Mouse (Mus musculus) T-helper 1 cell (primary cell): ENCODE results near the gene Tom1.

Experiments used
- in situ Hi-C: fragments of 300-600 bp; cut with MboI, MseI; formaldehyde crosslinking; loops from one replicate; pipeline ENCODE4 v1.15.1; 2025; ENCODE audit warnings: high pct_unique_total_duplicates

Gene Tom1

DNA sequence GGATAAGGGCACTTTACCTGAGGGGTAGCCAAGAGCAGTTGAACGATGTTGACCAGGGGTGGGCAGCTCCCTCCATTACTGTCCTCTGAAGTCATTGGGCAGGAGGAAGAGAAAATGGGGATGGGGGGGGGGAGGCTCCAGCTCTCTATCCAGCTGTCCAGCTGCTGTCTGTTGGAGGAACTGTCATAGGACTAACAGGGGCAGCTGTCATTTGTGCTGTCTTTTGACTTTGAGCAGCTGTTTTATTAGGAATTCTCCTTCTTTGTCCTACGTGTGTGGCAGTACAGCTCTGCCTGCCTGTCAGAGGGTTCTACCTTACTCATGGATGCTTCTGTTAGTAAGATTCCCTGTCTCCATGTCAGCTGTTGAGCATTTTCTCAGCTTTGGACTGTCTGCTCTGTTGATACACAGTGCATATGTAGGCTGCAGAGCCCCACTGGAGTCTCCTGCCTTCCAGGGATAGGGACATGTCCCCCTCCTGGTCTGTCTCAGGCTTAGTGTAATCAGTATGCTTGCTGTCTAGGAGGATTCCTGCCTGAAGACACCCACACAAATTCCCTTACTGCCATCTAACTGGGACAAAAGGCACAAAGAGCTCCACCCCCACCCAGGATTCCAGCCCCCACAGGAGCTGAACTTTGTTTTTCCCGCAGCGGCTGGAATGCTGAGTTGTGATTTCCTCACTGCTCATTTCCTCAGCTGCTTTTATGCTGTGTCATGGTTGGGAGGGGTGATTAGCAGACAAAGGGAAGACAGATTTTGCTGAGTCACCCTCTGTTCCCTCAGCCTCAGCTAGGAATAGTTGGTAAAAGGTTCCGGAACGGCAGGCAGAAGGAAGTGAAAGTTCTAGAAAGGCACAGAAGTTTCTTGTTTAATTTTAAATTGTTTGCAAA, 55.7 kb downstream of the Tom1 start:
- in situ Hi-C loops, result no loop called here

DNA sequence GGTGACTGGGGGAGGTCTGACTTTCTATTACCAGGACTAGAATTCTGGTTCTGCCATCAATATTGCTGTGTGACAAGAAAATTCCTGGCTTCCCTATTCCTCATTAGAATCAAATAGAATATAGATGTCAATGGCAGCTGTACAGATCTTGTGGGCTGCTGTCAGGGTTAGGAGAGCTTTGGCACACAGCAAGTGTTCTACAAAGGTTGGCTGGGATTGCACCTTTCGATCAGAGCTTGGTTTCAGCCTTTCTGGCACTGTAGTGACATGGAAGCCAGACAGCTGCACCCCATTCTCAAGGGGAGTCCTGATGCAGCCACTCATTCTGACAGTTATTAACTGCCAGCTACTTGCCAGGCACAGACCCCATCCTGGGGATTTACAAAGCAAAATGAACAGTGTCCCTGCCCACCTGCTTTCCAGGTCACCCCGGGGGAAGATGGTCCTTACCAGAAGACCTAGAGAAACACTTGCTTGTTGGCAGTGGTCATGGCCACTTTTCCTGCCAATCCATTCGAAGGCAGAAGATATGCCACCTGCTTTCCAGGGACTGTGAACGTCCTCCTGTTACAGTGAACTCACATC, 57.4 kb downstream of the Tom1 start:
- in situ Hi-C loops, result no loop called here

DNA sequence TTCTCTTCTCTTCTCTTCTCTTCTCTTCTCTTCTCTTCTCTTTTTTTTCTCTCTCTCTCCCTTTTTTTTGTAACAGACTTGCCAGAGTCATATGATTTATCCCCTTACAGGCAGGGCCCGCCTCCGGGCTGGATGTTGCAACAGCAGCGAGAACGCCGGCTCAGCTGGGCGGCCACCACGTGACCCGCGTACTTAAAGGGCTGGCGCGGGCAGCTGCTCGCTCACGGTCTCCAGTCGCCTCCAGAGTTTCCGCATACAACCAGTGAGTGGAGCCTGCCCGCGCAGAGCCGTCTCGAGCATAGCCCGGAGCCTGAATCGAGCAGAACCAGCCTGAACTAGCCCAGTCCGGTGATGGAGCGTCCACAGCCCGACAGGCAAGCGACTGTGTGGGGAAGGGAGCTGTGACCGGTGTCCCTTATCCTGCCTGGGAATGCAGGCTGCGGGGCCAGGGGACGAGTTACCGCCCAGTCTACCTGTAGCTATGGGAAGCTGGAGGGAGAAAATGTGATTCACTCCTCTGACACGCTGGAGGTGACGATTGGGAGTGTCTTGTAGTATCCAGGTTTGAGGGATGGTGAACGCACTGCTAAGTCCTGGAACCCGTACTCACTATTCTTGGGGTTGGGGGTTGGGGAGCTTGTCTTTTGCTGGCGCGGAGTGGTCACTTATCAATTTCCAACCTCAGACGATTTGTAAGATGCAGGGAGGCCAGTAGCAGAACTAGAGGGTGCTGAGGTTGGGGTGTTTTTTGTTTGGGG, 60.1 kb downstream of the Tom1 start, which contains the start of gene Hmox1:
Gene Hmox1 (plus strand): TSS at position 223 of the 758 bp plus-strand sequence.
- in situ Hi-C loops, result no loop called here

DNA sequence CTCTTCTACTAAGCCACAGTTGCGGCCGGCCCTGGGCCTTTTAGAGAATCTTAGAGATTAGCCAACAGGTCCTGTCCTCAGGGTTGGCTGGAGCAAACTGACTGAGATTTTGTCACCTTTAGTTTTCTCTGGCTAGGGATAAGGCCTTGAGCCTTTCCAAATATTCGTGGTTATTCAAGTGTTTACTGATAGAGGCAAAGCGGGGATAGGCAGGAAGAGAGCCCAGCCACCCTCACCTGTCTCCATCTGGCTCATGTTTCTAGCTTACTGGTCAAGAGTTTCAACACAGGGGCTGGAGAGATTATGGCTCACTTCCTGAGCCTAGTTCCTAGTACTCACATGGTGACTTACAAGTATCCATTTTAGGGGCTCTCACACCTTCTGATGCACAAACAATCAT, 69.5 kb downstream of the Tom1 start:
- in situ Hi-C loops, result no loop called here

DNA sequence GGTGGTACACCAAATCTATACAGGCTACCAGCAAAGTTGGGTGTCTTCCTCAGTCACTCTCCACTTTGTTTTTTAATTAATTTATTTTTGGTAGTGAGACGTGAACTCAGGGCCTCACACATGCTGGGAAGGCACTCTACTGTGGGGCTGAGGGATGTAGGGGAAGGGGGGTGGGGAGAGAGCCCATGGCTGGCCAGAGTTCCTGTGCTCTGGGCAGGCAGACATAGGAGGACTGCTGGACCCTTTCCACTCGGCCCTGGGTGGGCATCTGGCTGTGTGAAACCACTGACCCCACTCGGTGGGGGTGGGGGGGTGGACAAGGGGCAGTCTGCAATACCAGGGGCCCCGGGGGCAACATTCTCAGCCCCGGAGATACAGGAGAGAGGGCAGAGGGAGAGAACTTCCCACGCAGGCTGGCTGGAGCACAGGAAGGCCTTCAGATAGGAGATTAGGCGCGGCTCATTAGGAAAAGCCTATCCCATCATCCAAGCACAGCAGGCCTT, 69.9 kb downstream of the Tom1 start:
- in situ Hi-C loops, result no loop called here

DNA sequence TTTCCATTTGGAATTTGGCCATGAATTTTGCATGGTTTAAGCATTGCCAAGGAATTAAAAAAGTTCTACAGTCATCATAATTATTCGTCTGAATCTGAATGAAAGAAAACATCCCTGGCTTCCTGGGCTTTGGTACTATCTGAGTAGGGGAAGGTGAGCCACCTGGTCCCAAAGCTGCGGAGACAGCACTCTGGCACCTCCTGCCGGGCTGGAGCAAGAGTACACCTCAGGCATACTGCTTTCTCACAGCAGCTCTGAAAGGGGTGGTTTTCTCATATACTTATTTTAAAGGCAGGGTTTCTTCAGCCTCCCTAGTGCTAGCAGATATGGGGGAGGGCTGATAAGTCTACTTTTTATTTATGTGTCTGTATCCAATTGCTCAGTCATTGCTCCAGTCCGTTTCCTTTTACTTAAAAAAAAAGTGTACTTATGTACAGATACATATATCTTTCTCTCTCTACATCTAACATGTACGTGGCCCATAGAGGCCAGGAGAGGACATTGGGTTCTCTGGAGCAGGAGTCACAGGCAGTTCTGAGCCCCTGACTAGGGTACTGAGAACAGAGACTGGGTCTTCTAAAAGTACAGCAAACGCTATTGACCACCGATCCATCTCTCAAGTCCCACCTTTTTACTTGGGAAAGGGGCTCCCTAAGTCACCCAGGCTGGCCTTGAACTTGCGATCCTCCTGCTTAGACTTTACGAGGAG, 75.2 kb downstream of the Tom1 start:
- in situ Hi-C loops, result no loop called here

DNA sequence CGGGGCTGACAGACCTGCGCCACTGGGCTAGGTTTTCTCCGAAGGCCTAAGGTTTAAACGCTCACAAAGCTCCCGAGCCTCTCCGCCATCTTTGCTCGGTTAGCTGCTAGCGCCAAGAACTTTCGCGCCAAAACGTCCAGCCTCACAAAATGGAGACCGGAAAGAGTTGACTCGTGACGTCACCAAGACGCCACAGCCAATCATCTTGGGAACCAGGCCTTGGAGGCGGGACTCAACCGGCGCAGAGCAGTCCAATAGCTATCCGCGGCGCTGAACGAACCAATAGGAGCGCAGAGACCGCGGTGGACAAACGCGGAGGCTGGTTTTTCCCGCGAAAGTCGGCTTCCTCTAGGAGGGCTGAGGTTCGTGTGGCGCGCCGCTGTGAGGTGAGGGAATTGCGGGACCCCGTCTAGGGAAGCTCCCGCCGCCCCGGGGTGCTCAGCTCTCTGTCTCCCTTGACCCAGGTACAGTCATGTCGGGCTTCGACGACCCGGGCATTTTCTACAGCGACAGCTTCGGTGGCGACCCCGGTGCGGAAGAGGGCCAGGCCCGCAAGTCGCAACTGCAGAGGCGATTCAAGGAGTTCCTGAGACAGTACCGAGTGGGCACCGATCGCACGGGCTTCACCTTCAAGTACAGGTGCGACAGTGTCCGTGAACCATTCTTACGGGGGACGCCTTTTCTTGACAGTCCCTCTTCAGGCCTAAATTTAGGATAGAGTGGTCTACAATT, 75.9 kb downstream of the Tom1 start, which contains the start of gene Mcm5:
Gene Mcm5 (plus strand): TSS at position 334 of the 732 bp plus-strand sequence.
- in situ Hi-C loops, result no loop called here

DNA sequence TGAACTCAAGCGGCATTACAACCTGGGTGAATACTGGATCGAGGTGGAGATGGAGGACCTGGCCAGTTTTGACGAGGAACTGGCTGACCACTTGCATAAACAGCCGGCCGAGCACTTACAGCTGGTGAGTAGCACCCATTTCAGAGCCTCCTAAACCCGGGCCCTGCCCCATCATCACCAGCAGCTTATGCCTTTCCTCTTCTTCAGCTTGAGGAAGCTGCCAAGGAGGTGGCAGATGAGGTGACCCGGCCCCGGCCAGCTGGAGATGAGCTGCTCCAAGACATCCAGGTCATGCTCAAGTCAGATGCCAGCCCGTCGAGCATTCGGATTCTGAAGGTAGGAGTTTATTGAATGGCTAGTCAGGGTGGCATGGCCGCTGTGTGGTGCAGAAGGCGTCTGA, 76.6 kb downstream of the Tom1 start:
- in situ Hi-C loops, result loop anchor here (5.0 kb wide), 1 partner anchor 38 kb away; no protein-coding TSS in a partner anchor

DNA sequence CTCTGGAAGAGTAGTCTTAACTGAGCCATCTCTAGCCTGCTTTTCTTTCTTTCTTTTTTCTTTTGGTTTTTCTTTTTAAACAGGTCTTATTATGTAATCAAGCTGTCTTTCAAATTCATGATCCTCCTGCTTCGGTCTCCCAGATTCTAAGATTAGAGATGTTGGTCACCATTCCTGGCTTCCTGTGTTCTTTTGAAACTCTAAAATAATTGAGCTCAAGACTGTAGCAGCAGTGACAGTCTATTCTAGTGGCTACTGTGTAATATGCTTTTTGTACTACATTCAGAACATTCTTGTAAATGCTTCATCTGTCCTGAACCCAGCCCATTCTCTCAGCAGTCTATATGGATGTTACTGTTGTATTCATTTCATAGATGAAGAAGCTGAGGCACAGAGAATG, 85.0 kb downstream of the Tom1 start:
- in situ Hi-C loops, result no loop called here

DNA sequence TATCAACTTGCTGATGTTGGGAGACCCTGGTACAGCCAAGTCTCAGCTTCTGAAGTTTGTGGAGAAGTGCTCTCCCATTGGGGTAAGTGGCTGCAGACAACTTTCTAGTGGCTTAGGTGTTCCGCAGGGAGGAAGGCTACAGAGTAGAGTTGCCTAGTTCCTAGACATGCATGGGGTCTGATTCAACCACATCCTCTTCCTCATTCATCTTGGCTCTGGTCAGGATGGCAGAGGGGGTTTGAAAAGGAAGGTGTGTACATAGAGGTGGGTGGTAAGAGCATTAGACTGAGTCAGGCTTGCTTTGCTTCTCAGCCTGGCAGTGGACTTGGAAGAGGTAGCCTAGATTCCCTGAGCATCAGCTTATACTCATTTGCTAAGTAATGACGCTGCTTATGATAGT, 85.8 kb downstream of the Tom1 start:
- in situ Hi-C loops, result no loop called here
